Mouse (Mus musculus): ENCODE measurements around the gene Rgs9. TPM values are rescaled to one million over a fixed set of nuclear protein-coding genes. Genes with fewer than 3 reads are reported as not detected.

The Rgs9 gene
- total and polyA plus RNA-seq, 3 experiments: 0.55 to 1.4 (median 1.2) TPM

GRCm38 (mm10) chr11:109255022-109255421 lies 42.9 kb downstream of the Rgs9 start:
- Histone ChIP-seq H3K79me2 (replicated peaks; ENCODE audit: control insufficient read depth, extremely low read depth, insufficient read depth, poor library complexity, severe bottlenecking) (no peaks in the 10 kb centered on the region), H3K9ac (ENCODE audit: insufficient read depth, low read depth) (no peak overlapping the region), H3K4me3 (replicated peaks in 1 of 3; ENCODE audit: low read depth in 2 of 3, low read length in 2 of 3, poor library complexity in 1 of 3) (no peak overlapping the region), H3K4me1 (ENCODE audit: control insufficient read depth in 1 of 2, insufficient read depth in 2 of 2) (peaks cover 1 to 3% of the 10 kb centered on the region in 2 experiments; a peak in 2 of 4 replicates), H3K36me3 (replicated peaks in 1 of 2; ENCODE audit: control insufficient read depth in 1 of 2, insufficient read depth in 1 of 2, low read length in 1 of 2) (no peaks in the 10 kb centered on the region), H3K27ac (ENCODE audit: insufficient read depth, low read depth) (no peak overlapping the region), H3K9me3 (replicated peaks; ENCODE audit: low read length) (no peaks in the 10 kb centered on the region), H3K27me3 (replicated peaks) (no peaks in the 10 kb centered on the region), H3K4me2 (ENCODE audit: insufficient read depth, low read depth, poor library complexity, severe bottlenecking) (no peak overlapping the region)
- no peak for TF ChIP-seq PAX5 (IDR thresholded peaks at IDR 0.05; ENCODE audit: low read length)
- TF ChIP-seq BHLHE40 (IDR thresholded peaks at IDR 0.05; ENCODE audit: low read depth, low read length): no peak
- TF ChIP-seq TBP (conservative IDR thresholded peaks at IDR 0.05; ENCODE audit: low read depth, low read length): no peak
- TF ChIP-seq POLR2A (IDR thresholded peaks at IDR 0.05; ENCODE audit: low read depth, low read length): no peak
- TF ChIP-seq ELF1 (IDR thresholded peaks at IDR 0.05; ENCODE audit: low read depth, low read length): no peak
- TF ChIP-seq NRF1 (IDR thresholded peaks at IDR 0.05; ENCODE audit: low read depth, low read length): no peak
- TF ChIP-seq SMC3 (IDR thresholded peaks at IDR 0.05; ENCODE audit: low read depth, low read length): no peak
- TF ChIP-seq GABPA (IDR thresholded peaks at IDR 0.05; ENCODE audit: insufficient replicate concordance, low read depth, low read length): no peak
- TF ChIP-seq TCF12 (IDR thresholded peaks at IDR 0.05; ENCODE audit: low read depth, low read length): no peak
- TF ChIP-seq CHD2 (IDR thresholded peaks at IDR 0.05; ENCODE audit: low read length): no peak
- no peak for TF ChIP-seq JUN (IDR thresholded peaks at IDR 0.05; ENCODE audit: insufficient read depth, low read depth, low read length)
- TF ChIP-seq EP300 (IDR thresholded peaks at IDR 0.05; ENCODE audit: low read length): no peak
- no peak for TF ChIP-seq CTCF (conservative IDR thresholded peaks at IDR 0.05 in 1 of 2, IDR thresholded peaks at IDR 0.05 in 1 of 2; ENCODE audit: low read depth in 2 of 2, low read length in 2 of 2)
- DNase-seq (ENCODE audit: extremely low read depth): no peak
- in situ Hi-C loops (cut with MboI; ENCODE audit: low pct_ligation_motif_present, low pct_unique_long_range_greater_than_20kb, low sequenced_read_pairs) (loop anchor here (25.0 kb wide), 1 partner anchor 607 kb away; no protein-coding TSS in a partner anchor), dilution Hi-C loops (cut with MboI; ENCODE audit: extremely low pct_ligation_motif_present, extremely low pct_unique_long_range_greater_than_20kb, low sequenced_read_pairs) (no loop called here)

- TF ChIP-seq CTCF (conservative IDR thresholded peaks at IDR 0.05 in 1 of 2, IDR thresholded peaks at IDR 0.05 in 1 of 2; ENCODE audit: low read depth in 2 of 2, low read length in 2 of 2) (no peak), ETS1 (conservative IDR thresholded peaks at IDR 0.05; ENCODE audit: low read depth, low read length) (no peak), NELFE (IDR thresholded peaks at IDR 0.05; ENCODE audit: low read depth, low read length) (no peak), PAX5 (IDR thresholded peaks at IDR 0.05; ENCODE audit: low read length) (no peak), SIN3A (IDR thresholded peaks at IDR 0.05; ENCODE audit: low read length) (no peak), TBP (conservative IDR thresholded peaks at IDR 0.05; ENCODE audit: low read depth, low read length) (no peak), USF1 (IDR thresholded peaks at IDR 0.05; ENCODE audit: low read depth, low read length) (no peak), BHLHE40 (IDR thresholded peaks at IDR 0.05; ENCODE audit: low read depth, low read length) (no peak)
- H3K4me3 ChIP-seq (replicated peaks in 1 of 3; ENCODE audit: low read depth in 2 of 3, low read length in 2 of 3, poor library complexity in 1 of 3): no peak overlapping the region
- H3K27ac ChIP-seq (ENCODE audit: insufficient read depth, low read depth): no peak overlapping the region
- no peak overlapping the region for H3K9ac ChIP-seq (ENCODE audit: insufficient read depth, low read depth)
- no peaks in the 10 kb centered on the region for H3K79me2 ChIP-seq (replicated peaks; ENCODE audit: control insufficient read depth, extremely low read depth, insufficient read depth, poor library complexity, severe bottlenecking)
- no peaks in the 10 kb centered on the region for H3K9me3 ChIP-seq (replicated peaks; ENCODE audit: low read length)
- H3K36me3 ChIP-seq (replicated peaks in 1 of 2; ENCODE audit: control insufficient read depth in 1 of 2, insufficient read depth in 1 of 2, low read length in 1 of 2): no peaks in the 10 kb centered on the region
- H3K27me3 ChIP-seq (replicated peaks): no peaks in the 10 kb centered on the region
- H3K4me2 ChIP-seq (ENCODE audit: insufficient read depth, low read depth, poor library complexity, severe bottlenecking): no peak overlapping the region
- dilution Hi-C loops (cut with MboI; ENCODE audit: extremely low pct_ligation_motif_present, extremely low pct_unique_long_range_greater_than_20kb, low sequenced_read_pairs) (no loop called here), in situ Hi-C loops (cut with MboI; ENCODE audit: low pct_ligation_motif_present, low pct_unique_long_range_greater_than_20kb, low sequenced_read_pairs) (loop anchor here (25.0 kb wide), 1 partner anchor 610 kb away; no protein-coding TSS in a partner anchor)
- DNase-seq (ENCODE audit: extremely low read depth): no peak
- H3K4me1 ChIP-seq (ENCODE audit: control insufficient read depth in 1 of 2, insufficient read depth in 2 of 2): peaks cover 0 to 8% of the 10 kb centered on the region in 2 experiments; a peak in 2 of 4 replicates
Measured at GRCm38 (mm10) chr11:109252483-109252882, 45.4 kb downstream of the Rgs9 start.

All from CH12.LX (cell line).